Mouse (Mus musculus) MEL-GATA-1-ER (cell line): ENCODE data around the gene Mylk4.

Experiments
- DNase-seq: peaks from one replicate; pipeline ENCODE4 v3.0.0-alpha.2; 2012; ENCODE audit warnings: low read depth; ENCODE audit errors: extremely low read depth

The Mylk4 gene

GRCm38 (mm10) chr13:32783816-32784215, at the start of gene Mylk4:
Gene Mylk4, minus strand, starts transcription at chr13:32783954.
- no peak for DNase-seq

- no peak for DNase-seq
These were observed 49.5 kb upstream of the Mylk4 start for GRCm38 (mm10) chr13:32833237-32833636.

DNA sequence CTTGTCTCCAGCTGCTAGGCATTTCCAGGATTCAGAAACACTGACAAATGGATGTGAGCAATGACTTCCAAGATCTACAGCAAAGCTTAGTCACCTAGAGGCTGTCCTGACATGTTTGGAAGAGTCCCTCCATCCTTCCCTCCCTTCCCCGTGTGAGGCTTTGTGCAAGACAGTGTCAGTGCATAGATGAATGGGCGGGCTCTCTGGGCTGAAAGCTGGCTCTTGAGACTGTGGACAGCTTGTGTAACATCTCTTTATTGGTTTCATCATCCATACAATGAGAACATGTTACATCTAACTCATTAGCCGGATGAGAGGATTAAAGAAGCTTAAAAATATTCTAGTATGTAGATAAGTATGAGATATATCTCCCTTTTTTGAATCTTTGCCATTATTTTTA, 49.0 kb upstream of the Mylk4 start:
- DNase-seq = no peak

DNA sequence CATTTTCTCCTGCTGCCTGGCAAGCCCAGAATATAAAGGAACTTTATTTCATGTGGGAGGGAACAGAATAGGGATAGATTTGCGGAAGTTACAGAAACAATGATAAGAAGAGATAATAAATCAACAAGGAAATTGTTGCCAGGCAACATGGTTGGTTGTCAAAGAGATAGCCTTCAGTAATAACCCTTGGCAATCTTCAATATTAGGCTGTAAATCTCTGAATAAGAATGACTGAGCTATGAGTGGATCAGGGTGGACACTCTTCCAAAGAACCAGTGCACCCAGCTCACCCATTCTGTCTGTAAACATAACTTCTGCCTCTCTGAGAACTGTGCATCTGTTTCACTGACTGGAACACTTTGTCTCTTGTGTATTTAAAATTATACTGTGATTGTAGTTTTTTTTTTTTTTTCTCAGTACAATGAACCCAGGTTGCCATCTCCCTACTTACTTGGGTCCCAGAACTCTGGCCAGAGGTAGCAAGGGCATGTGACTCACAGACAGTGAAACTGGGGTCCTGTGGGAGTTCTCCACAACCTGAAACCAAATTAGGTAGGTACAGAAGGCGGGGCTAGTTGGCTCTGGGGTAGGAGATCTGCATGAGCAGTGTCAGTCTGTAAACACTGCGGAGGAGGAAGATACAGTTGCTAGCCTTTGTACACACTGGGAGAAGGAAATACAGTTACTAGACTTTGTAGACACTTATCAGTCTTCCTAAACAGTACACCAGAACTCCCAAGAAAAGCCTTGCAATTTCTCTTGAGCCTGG, 47.9 kb upstream of the Mylk4 start:
- DNase-seq = no peak

GRCm38 (mm10) chr13:32828886-32829285, 45.1 kb upstream of the Mylk4 start:
- peak; percentile 27 for DNase-seq

GRCm38 (mm10) chr13:32827951-32828350, 44.2 kb upstream of the Mylk4 start:
- peak; percentile 28 for DNase-seq

DNA sequence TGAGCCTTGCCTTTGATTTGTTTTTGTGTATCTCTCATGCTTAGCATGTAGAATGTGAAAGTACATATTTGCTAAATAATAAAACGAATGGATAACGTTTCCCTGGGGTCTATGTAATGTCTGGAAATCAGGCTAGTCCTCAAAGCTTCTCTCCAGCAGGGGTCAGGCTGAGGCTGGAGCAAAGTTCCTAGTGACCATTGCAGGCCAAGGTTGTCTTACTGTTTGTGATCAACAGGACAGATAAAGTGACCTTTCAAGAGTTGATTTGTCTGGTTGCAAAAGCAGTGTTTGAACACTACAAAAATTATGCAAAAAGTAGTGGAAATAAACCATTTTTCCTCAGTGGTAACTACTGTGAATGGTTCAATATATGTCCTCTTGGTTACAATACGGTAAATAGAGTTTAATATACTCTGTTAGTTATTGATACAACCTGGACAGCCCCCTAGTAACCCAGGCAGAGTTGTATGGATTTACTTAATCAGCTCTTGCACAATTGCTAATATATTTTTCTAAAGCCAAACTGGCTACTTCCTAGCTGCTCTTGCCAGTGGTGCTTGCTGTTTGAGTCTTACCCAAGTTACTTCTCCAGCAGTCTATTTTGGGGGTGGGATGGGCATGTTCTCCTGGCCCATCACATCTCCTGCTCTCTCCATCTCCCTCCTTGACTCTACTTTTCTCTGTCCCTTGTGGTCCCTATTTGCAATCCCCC, 43.5 kb upstream of the Mylk4 start:
- no peak for DNase-seq

DNA sequence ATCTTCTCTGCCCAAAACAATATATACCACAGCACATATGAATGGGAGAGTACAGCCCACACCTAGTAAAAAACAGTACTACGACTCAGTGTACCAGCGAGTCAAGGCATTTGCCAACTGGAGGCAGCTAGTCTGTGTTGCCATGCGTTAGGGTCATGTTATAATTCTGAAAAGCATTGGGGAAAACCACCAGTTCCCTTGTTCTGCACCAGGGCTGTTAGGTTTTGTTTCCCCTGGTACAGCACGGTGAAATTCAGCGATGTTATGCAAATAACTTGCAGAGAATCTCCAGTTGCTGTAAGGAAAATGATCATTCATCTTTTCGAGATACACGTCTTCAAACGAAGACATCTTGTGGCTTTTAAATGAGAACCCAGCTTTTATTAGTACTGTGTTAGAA, 41.8 kb upstream of the Mylk4 start:
- no peak for DNase-seq

DNA sequence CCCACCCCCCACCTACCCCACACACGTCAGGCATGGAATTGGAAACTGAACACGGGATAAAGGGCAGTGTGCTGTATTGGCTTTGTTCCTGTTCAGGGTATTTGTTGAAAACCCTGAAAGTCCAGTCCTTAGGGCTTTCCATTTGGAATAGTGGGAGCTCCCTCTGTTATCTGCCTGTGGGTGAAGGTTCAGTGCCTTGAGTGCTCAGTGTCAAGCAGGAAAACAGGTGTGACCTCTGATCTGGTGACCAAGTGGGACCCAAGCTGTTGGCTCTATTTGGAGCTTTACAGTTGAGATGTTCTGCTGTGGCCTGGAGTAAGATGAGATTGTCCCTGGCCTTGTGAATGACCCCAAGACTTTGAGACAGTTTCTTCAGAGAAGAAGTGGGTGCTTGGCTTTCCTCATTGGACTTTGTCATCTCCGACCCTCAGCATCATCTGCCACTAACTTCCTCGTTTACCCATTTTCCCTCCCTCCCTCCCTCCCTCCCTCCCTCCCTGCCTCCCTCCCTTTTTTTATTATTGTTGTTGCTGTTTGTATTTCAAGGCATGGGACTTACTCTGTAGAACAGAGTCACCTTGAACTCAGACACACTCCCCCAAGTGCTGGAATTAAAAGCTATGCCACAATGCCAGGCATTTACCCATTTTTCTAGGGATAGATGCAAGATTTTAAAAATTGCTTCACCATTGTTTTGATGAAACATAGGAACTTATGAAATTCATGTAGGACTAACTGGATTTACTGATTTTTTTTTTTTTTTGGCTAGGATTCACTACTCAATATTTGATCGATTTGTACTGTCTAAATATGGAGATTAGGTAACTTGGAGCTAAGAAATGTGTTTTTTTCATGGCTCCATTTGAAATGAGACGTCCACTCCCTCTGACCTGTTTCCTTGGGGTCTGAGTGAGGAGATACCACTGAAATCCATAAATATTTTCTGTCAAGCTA, 40.9 kb upstream of the Mylk4 start:
- no peak for DNase-seq

- DNase-seq = no peak
These were observed 39.4 kb upstream of the Mylk4 start for GRCm38 (mm10) chr13:32823126-32823525.

- no peak for DNase-seq
These were observed 37.9 kb upstream of the Mylk4 start for GRCm38 (mm10) chr13:32821671-32822070.

GRCm38 (mm10) chr13:32819926-32820325, 36.2 kb upstream of the Mylk4 start:
- DNase-seq = no peak

DNA sequence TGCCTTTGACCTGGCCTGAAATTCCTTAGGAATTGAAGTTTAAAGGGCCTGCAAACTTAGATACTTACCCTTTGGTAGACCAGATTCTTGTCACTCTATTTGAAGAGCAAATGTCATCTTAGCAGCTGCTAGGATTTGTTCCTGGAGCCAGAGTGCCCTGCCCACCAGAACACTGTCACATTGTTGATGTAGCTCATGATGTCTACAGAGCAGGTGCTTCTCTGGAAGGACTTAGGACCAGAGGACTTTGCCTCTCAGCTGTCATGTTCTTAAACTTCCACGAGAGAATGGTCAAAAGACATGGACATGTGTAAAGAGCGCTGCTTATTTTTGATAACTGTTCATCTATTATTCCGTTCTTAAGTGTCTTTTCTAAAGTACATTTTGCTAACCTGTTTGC, 35.5 kb upstream of the Mylk4 start:
- no peak for DNase-seq

GRCm38 (mm10) chr13:32807624-32808023, 23.9 kb upstream of the Mylk4 start:
- no peak for DNase-seq

- DNase-seq = no peak
These were observed 23.1 kb upstream of the Mylk4 start for GRCm38 (mm10) chr13:32806820-32807219.

GRCm38 (mm10) chr13:32803701-32804345, 20.1 kb upstream of the Mylk4 start:
- no peak for DNase-seq

GRCm38 (mm10) chr13:32802259-32803081, 18.7 kb upstream of the Mylk4 start, which contains the start of gene D930007J09Rik:
Gene D930007J09Rik, minus strand, starts transcription at chr13:32802849.
- no peak for DNase-seq

DNA sequence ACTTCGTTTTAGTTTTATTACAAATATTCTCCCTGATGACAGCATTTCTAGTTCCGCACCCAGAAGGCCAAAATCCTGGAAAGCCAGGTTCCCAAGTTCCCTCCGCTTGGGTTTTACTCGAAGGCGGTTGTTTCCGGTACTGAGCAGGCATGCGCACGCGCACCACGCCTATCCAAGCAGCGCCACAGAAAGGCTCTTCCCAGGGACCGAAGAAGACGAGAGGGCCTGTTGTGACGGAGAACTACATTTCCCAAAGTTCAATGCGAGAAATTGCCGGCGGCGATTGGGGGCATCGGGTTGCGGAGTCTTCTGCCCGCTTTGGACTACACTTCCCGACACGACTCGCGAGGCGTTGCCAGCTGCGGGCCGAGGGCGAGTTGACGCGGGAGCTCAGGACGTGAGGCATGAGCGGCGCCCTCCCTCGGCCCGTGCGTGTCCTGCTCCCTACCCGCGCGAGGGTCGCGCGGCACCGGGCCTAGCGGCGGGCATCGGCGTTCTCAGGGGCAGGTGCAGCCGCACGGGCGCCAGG, 18.0 kb upstream of the Mylk4 start, which contains the start of gene Wrnip1:
Wrnip1 (plus strand) TSS at position 346 of the 529 bp plus-strand sequence.
- peak; percentile 96 for DNase-seq

DNA sequence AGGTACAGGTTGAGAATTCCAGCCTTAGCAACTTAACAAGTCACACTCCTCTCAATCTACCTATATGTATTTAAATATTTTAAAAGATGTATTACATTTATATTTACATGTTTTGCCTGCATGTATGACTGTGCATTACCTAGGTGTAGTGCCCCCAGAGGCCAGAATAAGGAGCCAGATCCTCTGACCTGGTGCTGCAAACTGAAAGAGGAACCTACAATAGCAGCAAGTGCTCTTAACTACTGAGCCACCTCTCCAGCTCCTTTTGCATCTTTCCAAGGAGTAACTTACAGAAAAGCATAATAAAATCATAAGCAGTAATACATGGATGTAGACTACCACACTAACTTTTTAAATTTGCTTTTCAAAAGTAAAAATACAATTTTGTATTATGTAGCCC, 17.1 kb upstream of the Mylk4 start:
- DNase-seq = peak; percentile 72

DNA sequence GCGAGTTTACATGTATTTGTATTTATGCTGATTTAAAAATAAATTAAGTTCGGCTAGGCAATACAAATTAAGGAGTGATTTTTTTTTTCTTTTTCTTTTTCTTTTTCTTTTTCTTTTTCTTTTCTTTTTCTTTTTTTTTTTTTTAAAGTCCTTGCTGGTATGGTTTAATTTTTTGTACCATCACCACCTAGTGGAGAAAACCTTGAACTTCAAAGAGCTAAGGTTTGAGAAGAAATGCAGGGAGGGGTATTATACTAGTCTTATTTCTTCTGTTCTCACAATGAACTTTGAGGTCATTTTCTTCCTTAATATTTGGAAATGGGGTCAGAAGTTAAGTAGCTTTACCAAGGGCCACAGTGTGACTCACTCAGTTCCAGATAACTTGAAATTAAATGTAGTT, 15.4 kb upstream of the Mylk4 start:
- DNase-seq = no peak
